Mouse (Mus musculus): ENCODE measurements around the gene Cfap43.

Gene Cfap43

DNA sequence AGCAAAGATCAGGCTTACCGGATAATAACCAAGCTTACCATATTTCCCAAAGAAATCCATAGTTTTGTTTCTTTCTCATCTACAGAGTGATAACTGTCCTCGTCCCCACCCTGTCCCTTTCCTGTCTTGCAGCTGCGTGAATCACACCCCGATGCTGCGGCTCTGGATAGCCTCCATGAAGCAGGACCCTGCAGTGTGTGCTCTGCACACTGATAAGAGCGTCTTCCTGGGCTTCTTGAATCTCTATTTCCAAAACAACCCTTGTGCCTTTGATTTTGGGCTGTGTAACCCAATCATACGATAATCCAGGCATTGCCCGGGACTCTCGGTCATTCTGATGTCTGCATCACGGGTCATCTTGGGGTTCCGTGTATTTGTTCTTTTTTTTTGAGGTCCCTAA, 33.2 kb downstream of the Cfap43 start:
- no peak for DNase-seq (ENCODE audit: low spot score in 2 of 2)

DNA sequence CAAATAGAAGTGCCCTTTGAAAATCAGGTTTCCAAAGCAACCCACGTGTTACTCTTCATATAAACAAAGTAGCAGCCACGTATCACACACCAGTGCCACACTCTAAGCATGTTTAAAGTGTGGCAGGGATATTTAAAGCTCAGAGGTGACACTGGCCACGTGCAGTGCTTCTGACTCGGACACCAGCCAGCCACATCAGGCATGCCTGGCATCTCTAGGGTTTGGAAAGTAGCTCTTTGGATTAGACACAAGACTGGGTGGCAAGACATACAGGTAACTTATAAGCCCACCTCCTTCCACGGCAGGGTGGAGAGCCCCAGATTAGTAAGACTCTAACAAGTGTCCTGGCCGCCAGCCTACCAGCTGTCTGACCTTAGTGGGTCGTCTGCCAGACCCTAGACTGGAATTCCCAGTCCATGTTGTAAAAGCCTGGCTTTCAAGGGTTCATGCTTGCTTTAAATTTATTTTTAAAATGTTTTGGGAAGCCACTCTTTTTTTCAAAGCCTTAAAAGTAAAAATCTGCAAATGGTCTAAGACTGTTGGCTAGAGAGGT, 33.8 kb downstream of the Cfap43 start:
- no peak for DNase-seq (ENCODE audit: low spot score in 2 of 2)

DNA sequence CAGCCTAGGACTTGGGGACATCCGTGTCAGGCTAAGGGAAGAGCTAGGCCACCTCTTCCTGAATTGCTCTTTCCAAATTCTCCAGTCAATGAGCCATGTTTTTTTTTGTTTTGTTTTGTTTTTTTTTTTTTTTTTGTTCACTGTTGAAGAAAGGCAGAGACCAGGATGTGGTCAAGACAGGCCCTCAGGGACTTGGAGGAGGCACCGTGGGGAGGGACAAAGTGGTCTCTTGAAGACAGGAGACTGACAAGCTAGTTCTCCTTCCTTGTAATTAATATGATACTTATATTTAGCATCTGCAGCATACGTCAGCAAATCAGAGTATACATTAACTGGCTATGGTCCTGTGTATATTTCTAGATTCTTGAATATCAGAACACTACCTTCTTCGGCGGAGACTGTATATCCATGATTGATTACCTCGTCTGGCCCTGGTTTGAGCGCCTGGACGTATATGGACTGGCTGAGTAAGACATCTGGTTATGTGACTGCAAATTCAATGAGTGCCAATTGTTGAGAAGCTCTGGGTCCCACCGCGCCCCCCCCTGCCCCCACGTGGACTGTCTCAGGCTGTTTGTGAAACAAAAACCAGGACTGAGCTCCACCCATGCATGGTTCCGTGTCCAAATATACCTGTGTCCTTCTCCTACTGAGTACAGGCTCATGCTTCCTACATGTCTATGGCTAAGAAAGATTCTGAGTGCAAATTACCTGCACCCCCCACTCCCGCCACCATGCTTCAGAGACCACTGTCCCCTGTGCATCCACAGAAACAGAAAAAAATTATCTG, 34.6 kb downstream of the Cfap43 start:
- no peak for DNase-seq (ENCODE audit: low spot score in 2 of 2)

DNA sequence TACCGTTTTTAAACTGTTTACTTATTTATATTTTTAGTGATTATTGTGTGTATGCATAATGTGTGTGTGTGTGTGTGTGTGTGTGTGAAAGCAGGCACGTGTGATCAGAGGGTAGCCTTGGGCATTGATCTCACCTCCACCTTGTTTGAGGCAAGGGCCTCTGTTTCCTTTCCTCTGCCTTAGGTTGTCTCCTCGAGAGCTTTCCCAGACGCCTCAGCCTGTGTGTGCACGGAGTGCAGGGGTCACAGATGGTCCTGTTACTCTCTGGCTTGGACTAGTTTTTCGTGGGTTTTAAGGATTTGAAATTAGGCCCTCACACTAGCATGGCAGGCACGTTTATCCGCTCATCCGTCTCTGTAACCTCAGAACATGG, 36.2 kb downstream of the Cfap43 start:
- no peak for DNase-seq (ENCODE audit: low spot score in 2 of 2)

DNA sequence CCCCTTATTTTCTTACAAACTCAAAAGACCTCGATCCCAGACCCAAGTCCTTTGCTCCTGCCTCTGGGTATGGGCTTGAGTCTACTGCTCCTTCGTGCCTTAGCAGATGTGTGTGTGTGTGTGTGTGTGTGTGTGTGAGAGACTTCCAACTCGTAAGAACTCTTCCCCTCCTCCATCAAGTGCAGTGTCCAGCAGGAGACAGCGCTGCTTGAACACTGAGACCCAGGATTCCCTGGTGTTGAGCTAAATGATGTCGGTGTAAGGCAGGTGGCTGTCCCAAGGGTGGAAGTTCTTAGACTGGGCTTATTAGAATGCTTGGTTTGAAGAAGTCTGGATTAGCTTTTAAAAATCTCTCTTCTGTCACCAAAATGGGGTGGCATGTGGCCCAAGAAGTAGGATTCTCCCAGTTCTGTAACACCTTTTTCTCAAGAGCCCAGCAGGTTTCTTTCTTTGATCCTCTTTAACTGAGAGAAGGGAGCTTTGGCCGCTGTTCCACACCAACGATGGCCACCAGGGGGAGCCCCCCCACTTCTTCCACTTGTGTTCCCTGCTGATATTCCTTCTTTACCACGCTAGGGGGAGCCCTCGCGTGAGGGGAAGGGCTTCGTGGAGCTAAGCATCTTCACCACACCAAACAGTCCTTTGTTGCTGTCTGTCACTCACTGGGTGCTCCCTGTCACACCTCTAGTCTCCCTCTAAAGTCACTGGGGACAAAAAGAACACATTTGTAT, 36.8 kb downstream of the Cfap43 start:
- peak; percentile 69 to 76 for DNase-seq (ENCODE audit: low spot score in 2 of 2)

DNA sequence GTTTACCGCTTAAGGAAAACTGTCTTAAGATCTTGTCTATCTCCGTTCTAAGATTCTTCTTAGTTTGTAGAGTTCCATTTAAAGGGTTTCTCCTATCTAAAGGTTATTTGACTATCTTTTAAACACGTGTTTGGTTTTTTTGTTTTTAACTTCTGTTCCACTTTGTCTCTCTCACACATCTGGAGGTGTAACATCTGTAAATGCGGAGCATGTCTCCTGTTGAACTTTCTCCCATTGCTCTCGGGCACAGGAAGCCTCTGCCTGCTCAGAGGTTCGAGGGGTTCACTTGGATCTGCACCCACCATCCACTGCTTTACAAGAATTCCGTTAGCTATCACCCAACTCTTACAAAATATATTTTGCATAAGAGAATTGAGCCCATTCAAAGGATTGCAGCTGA, 37.5 kb downstream of the Cfap43 start:
- DNase-seq (ENCODE audit: low spot score in 2 of 2), result no peak

DNA sequence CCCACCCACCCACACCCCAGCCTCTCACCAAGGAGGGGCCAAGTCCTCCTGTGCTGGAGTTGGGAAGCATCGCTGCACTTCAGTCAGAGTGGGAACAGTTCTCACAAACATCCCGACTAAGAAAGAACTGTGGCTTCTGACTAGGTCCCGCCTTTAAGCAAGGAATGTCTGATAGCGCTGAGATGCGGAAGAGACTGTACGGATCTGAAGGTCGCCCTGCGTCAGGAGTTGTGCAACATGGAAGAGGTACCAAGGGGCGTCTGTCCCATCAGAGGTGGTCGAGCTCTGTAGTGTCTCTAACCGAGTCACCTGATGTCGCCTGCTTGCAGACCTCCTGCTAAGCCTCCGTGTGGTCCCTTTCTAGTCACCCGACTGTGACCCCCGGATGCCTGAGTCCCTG, 42.8 kb downstream of the Cfap43 start:
- DNase-seq (ENCODE audit: low spot score in 2 of 2), result no peak

DNA sequence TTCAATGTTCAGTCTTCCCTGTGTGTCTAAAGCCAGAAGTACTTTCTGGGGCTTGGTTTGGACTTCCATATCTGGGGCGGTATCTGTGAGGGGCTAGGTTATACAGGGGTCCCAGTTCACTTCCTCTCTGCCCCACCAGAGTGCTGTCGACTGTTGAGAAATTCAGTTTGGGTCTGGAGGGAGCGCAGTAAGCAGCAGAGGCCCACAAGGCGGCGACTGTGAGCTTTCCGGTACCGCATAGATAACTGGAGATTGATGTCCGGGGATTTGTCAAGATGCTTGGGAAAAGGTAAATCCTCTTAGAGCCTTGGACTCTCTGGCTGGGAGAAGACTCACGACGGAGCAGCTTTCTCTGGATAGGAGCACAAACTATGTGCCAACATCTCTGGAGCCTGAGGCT, 47.6 kb downstream of the Cfap43 start:
- DNase-seq (ENCODE audit: low spot score in 2 of 2), result no peak

DNA sequence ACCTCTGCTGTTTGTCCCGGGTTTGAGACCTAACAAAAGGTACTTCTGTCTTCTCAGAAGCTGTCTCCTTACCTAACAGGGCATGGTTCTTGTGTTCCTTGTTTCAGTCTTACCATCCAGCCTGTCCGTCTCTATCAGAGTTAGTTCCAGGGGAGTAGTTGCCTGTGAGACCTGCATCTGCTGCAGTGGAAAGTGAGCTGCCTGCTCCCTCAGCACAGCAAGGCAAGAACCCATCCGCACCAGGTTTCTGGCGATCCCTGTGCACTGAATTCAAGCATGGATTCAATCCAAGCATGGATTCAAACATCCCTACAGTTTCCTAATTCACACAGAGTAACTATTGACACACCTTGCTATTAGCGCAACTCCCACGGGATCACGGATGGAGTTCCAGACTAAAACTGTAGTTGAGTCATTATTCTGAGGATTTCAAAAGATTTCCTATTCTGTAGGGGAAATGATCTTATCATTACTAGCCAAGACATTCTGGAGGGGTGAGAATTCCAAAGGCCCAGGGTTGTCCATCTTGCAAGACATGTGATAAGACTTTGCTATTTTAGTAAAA, 48.9 kb downstream of the Cfap43 start:
- DNase-seq (ENCODE audit: low spot score in 2 of 2), result peak in 1 of 2 experiments; percentile 15

DNA sequence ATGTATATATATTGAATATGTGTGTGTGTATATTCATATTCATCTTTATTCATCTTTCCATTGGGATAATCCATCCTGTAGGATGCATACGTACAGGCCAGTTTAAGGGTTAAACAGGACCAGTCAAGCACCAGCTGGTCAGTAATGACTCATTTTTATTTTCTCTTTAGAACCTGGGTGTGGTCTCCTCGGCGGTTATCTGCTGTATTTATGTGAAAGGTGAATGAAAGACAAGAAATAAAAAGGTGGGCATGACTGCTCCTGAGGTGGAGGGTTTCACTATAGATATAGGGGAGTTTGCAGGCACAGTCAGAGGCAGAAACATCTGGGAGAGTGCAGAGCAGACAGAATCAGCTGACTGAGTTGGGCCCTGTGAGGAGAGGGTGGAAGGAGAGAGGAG, 49.6 kb downstream of the Cfap43 start:
- DNase-seq (ENCODE audit: low spot score in 2 of 2), result no peak

DNA sequence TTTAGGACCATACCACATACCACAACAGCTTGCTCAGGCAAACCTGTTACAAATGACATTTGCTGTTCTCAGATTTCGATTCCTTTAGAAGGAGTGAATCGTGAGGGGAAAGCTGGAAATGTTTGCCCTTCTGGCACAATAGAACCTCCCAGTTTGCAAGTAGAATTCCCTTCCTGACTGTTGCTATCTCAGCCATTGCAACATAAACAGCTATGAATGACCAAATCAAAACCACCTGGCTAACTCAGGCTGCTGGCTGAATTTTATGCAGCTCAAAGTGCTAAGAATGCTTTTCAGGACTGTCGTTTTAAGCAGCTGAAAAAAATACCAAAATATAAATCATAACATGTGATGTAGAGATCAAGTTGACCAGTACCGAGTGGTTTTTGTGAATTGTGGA, 50.1 kb downstream of the Cfap43 start:
- no peak for DNase-seq (ENCODE audit: low spot score in 2 of 2)

DNA sequence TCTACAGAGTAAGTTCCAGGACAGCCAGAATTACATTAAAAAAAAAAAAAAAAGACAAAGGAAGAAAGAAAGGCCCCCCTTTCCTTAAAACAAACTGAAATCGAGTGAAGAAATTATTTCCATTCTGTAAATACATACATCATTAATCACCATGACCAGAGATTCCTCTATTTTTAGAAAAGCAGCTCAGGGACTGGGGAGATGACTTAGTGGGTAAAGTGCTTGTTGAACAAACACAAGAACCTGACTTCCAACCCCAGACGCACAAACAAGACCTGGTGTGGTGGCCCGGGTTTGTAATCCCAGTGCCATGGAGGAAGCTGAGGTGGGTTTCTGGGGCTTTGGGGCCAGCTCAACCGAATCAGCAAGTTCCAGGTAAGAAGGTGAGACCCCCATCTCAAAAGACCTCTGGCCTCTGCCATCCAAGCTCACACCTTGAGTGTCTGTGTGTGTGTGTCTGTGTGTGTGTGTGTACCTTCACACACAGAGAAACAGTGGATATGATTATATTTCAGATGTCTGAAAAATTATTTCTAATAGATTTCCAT, 51.4 kb downstream of the Cfap43 start:
- no peak for DNase-seq (ENCODE audit: low spot score in 2 of 2)

DNA sequence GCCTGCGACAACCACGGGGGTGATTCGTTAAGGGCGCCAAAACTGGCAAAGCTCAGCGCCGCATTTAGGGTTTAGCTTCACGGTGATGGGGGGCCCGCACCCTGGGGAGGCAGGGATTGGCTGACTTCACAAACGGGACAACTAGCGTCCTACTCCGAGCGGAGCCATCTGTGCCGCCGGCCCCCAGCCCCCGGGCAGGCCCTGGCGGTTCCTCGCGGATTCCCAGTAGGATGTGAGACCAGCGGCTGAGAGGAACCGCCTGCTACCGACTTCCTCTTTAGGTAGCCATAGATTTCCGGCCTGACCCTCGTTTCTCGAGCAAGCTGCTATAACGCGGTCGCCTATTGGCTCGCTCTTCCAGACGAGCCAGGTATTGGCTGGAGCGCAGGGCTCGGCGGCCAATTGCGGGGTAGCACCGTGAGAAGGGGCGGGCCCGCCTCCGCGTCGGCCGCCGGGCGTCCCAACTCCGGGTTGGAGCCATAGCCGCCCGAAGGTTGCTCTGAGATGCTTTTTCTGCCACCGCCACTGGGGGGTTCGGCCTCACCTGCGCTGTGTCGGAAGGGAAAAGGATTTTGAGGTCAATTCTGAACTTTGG, 53.6 kb downstream of the Cfap43 start, which contains the start of gene Gsto2:
Gsto2 (plus strand) TSS at position 182 of the 595 bp plus-strand sequence.
- peak; percentile 86 to 94 for DNase-seq (ENCODE audit: low spot score in 2 of 2)

DNA sequence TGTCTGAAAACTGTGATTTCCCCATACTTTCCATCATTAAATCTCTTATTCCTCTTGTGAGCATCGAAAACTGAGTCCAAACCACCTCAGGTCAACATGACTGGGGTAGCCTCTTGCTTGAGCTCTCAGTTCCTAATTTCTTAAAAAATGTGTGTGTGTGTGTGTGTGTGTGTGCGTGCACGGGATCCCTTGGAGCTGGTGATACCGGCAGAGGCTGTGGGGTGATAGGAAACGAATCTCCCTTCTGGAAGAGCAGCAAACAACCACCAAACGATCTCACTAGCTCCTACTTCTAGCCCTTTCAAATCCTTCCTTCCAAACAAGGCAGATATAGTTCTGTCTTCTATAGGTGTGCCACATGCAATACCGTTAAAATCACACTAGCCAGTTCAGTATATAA, 54.4 kb downstream of the Cfap43 start:
- no peak for DNase-seq (ENCODE audit: low spot score in 2 of 2)

DNA sequence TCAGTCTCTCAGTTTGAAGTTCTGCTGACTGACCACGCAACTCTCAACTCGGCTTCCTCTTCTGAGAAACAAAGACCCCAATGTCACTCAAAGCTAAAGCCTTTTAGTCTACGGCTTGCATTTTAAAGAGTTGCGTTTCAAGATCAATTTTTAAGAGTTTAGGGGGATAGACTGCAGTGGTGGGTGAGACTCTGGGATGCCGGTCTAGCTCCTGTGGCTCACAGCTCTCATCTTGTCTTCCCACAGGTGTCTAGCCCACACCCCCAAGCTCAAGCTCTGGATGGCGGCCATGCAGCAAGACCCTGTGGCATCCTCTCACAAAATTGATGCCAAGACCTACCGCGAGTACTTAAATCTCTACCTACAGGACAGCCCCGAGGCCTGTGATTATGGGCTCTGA, 55.0 kb downstream of the Cfap43 start:
- no peak for DNase-seq (ENCODE audit: low spot score in 2 of 2)

DNA sequence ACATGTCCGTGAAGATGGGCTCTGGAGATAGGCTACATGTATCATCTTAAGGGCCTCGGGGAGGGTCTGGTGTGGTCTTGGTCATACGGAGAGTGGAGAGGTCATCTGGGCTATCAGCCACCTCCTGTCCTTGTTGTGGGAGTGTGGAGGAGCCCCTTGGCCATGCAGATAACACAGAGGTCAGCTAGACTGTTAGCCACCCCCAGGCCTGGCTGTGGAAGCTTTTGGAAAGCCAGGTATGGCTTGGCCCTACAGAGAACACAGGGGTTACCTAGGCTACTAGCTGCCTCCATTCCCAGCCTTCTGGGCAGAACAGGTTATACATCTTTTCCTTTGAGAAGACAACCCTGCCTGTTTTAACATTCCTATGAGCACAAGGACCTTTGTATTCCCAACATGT, 56.5 kb downstream of the Cfap43 start:
- DNase-seq (ENCODE audit: low spot score in 2 of 2), result no peak

DNA sequence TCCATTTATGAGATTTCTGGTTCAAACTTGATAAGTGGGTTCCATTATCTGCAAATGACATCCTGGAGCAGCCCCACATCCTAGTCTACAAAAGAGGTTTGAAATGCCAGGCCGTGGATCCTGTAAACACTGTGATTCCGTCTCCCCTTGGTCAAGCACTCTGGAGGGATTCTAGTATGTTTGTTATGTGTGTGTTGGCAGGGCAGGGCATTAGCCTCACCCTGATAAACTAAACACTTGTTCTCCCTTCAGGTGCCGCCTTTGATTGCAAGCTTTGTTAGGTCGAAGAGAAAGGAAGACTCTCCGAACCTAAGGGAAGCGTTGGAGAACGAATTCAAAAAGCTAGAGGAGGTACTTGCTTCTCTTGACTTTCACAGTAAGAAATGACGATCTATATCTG, 59.9 kb downstream of the Cfap43 start:
- DNase-seq (ENCODE audit: low spot score in 2 of 2), result no peak

DNA sequence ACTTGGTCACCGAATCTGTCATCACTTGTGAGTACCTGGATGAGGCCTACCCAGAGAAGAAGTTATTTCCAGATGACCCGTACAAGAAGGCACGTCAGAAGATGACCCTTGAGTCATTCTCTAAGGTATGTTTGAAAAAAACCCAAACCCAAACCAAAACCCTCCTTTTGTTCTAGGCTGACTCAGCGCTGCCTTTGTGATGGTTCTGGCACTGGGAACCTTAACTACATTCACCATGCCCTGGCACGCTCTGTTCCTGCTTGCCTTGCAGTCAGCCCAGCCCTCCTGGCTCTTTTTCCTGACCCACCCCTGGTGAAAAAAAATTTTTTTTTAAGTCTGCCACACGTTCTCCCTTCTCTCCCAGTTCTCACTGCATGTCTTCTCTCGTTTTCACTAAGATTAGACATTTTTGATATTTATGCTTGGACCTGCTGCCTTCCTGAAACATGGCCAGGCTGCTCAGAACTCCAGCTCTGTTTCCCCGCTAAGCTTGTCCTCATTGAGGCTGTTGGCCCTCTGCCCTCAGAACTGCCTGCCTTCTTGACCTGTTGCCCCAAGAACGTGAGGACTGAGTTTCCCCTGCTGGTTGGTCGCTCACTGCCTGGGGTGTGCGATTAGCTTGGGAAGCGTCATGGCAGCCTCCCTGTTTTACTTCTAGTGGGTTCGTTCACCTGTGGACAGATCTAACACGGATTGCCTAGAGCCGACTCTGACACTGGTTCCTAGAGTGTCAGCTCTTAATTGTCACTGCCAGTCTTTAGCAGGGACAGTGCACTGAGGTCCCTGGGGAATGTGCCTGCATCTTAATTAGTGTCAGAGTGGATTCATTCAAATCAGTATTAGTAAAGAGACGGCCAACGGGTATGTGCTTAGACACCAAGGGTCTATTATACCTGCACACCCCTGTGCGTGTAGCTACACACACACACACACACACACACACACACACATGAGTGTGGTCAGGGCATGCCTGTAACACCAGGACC, 60.8 kb downstream of the Cfap43 start:
- DNase-seq (ENCODE audit: low spot score in 2 of 2), result no peak

DNA sequence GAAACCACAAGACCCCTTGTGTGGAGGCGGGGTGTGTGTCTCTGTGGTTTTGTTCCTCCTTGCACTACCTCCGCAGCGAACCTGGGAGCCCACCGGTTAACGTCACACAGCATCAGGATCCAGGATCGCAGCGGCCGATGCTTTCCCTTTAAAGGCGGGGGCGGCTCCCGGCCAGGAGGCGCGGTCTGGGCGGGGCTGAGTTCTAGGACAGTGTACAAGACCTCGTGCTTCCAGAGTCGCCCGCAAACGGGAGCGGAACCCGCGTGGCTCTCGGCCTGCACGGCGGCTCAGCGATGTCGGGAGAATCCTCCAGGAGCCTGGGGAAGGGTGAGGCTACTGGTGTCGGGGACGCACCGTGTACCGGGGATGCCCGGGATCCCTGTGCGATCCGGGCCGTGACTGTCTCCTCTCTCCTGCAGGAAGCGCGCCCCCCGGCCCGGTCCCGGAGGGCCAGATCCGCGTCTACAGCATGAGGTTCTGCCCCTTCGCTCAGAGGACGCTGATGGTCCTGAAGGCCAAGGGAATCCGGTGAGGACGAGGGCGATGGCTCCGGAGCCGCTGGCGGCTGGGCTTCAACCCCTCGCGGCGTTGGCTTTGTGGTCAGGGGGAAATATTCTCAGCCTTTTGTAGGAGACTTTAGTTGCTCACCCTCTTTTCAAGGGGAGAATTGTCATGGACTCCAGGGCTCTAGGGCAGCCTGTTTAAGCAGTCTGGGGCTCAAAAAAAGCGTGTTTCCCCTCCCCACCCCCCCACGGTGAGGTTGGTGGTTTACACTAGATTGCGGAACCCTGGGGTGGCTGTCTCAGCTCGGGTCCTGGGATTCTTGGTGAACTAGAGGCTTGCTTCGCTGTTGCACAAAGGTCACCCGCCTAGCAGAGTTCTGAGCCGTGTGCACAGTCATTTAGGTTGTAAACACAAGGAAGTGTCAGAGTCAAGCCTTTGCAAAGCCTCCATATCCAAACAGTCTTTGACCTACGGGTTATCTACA, 64.0 kb downstream of the Cfap43 start, which contains the start of gene Gsto1:
Gsto1 (plus strand) TSS at position 175 of the 988 bp plus-strand sequence.
- peak; percentile 92 to 93 for DNase-seq (ENCODE audit: low spot score in 2 of 2)

Measured in urinary bladder, postnatal 36 days (tissue).